Mouse (Mus musculus): ENCODE measurements at regions not wholly inside any gene's neighbourhood (a gene's known extent, or its start where the extent isn't known, plus 50 kb on each side); places are given as distances from the start of the nearest gene placed in this dataset.

DNA sequence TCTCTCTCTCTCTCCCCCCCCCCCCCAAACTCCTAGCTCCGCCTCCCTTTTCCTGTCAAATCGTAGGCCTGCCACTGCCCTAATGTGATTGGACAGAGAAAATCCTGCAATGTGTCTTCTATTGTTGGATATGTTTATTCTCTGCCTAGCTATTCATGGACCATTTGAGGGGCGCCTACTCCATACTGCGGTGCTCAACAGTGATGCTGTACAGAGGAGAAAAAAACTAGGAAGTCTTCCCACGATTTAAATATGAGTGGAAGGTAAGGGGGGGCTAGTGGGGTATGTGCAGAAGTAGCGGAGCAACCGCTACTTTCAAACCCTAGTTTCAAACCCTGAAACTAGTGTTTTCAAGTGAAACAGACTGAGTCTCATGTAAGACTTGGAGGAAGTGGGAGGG is 151.6 kb upstream of the Tnfaip3 start:
- no peak for ATAC-seq (ENCODE audit: insufficient read depth, low FRiP score, low TSS enrichment)
- no peak overlapping the region for H3K4me2 ChIP-seq (ENCODE audit: low read depth)
- H3K9me3 ChIP-seq (ENCODE audit: control insufficient read depth, low read length): no peaks in the 10 kb centered on the region
- no peak for DNase-seq (ENCODE audit: low spot score)
- no peaks in the 10 kb centered on the region for H3K36me3 ChIP-seq (ENCODE audit: control insufficient read depth, insufficient read depth, low read length)
- no peak overlapping the region for H3K27ac ChIP-seq (ENCODE audit: low read depth, low read length)
- WGBS: 83% methylated on average over 7 of the region's 7 CpGs
- no peak overlapping the region for H3K9ac ChIP-seq (ENCODE audit: low read length)
- H3K4me1 ChIP-seq (ENCODE audit: control insufficient read depth, insufficient read depth, low read length): no peaks in the 10 kb centered on the region
- no peak overlapping the region for H3K4me3 ChIP-seq (ENCODE audit: low read depth, low read length)
- H3K27me3 ChIP-seq (ENCODE audit: control insufficient read depth, insufficient read depth, low read length): no peaks in the 10 kb centered on the region

DNA sequence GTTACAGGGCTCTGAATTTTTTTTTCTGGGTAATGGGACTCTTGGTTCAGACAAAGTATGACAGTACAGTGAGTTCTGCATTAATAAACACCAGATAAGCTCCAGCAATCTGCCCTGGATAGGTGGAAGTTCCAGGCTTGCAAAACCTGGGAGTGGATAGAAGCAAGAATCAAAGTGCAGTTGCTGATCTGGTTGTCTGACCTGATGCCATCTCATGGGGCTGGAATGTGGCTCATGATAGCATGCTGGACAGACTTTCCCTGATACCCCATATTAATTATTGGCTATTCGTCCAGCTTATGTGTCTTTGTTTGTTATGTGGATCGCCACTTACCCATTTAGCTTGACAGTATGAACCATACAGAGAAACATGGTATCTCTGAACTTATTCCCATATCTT is 146.6 kb upstream of the Tnfaip3 start:
- WGBS: 88% methylated on average over 2 of the region's 2 CpGs
- Histone ChIP-seq H3K27me3 (ENCODE audit: control insufficient read depth, insufficient read depth, low read length) (no peaks in the 10 kb centered on the region), H3K4me2 (ENCODE audit: low read depth) (no peak overlapping the region), H3K9me3 (ENCODE audit: control insufficient read depth, low read length) (no peaks in the 10 kb centered on the region), H3K4me1 (ENCODE audit: control insufficient read depth, insufficient read depth, low read length) (no peaks in the 10 kb centered on the region), H3K27ac (ENCODE audit: low read depth, low read length) (no peak overlapping the region), H3K9ac (ENCODE audit: low read length) (no peak overlapping the region), H3K4me3 (ENCODE audit: low read depth, low read length) (no peak overlapping the region), H3K36me3 (ENCODE audit: control insufficient read depth, insufficient read depth, low read length) (no peaks in the 10 kb centered on the region)
- ATAC-seq (ENCODE audit: insufficient read depth, low FRiP score, low TSS enrichment): no peak
- no peak for DNase-seq (ENCODE audit: low spot score)

GRCm38 (mm10) chr10:19161149-19161548 is 145.7 kb upstream of the Tnfaip3 start:
- Histone ChIP-seq H3K9ac (ENCODE audit: low read length) (no peak overlapping the region), H3K4me1 (ENCODE audit: control insufficient read depth, insufficient read depth, low read length) (no peaks in the 10 kb centered on the region), H3K27ac (ENCODE audit: low read depth, low read length) (no peak overlapping the region), H3K36me3 (ENCODE audit: control insufficient read depth, insufficient read depth, low read length) (no peaks in the 10 kb centered on the region), H3K4me2 (ENCODE audit: low read depth) (no peak overlapping the region), H3K27me3 (ENCODE audit: control insufficient read depth, insufficient read depth, low read length) (no peaks in the 10 kb centered on the region), H3K4me3 (ENCODE audit: low read depth, low read length) (no peak overlapping the region), H3K9me3 (ENCODE audit: control insufficient read depth, low read length) (no peaks in the 10 kb centered on the region)
- DNase-seq (ENCODE audit: low spot score) (no peak), ATAC-seq (ENCODE audit: insufficient read depth, low FRiP score, low TSS enrichment) (no peak)

GRCm38 (mm10) chr10:19154041-19154440 is 138.6 kb upstream of the Tnfaip3 start:
- ATAC-seq (ENCODE audit: insufficient read depth, low FRiP score, low TSS enrichment): no peak
- Histone ChIP-seq H3K27ac (ENCODE audit: low read depth, low read length) (no peak overlapping the region), H3K4me1 (ENCODE audit: control insufficient read depth, insufficient read depth, low read length) (no peaks in the 10 kb centered on the region), H3K9ac (ENCODE audit: low read length) (no peak overlapping the region), H3K4me3 (ENCODE audit: low read depth, low read length) (no peak overlapping the region), H3K36me3 (ENCODE audit: control insufficient read depth, insufficient read depth, low read length) (no peaks in the 10 kb centered on the region), H3K9me3 (ENCODE audit: control insufficient read depth, low read length) (no peaks in the 10 kb centered on the region), H3K4me2 (ENCODE audit: low read depth) (no peak overlapping the region), H3K27me3 (ENCODE audit: control insufficient read depth, insufficient read depth, low read length) (no peaks in the 10 kb centered on the region)
- no peak for DNase-seq (ENCODE audit: low spot score)

DNA sequence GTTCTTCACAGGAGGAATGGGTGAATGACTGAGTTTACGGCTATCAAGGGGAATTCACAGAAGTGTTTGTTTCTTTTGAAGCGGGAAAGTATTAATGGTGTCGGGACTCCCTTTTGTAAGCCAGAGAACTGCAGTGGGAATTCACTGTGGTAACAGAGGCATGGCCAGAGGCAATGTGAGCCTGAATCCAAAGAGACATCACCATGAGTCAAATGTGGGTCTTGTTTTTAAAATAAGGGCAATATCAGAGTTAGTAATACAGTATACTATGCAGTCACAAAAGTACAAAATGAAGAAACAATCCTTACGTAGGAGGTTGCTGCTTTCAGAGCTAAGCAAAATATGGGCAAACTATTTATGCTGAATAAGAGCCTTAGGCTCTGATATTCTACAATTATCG is 137.3 kb upstream of the Tnfaip3 start:
- 70% methylated on average over 5 of the region's 5 CpGs for WGBS
- Histone ChIP-seq H3K4me3 (ENCODE audit: low read depth, low read length) (no peak overlapping the region), H3K9me3 (ENCODE audit: control insufficient read depth, low read length) (no peaks in the 10 kb centered on the region), H3K27ac (ENCODE audit: low read depth, low read length) (no peak overlapping the region), H3K9ac (ENCODE audit: low read length) (no peak overlapping the region), H3K27me3 (ENCODE audit: control insufficient read depth, insufficient read depth, low read length) (no peaks in the 10 kb centered on the region), H3K36me3 (ENCODE audit: control insufficient read depth, insufficient read depth, low read length) (no peaks in the 10 kb centered on the region), H3K4me2 (ENCODE audit: low read depth) (no peak overlapping the region), H3K4me1 (ENCODE audit: control insufficient read depth, insufficient read depth, low read length) (no peaks in the 10 kb centered on the region)
- no peak for DNase-seq (ENCODE audit: low spot score)
- ATAC-seq (ENCODE audit: insufficient read depth, low FRiP score, low TSS enrichment): no peak

- H3K4me3 ChIP-seq (ENCODE audit: low read depth, low read length): no peak overlapping the region
- H3K9ac ChIP-seq (ENCODE audit: low read length): no peak overlapping the region
- no peaks in the 10 kb centered on the region for H3K9me3 ChIP-seq (ENCODE audit: control insufficient read depth, low read length)
- H3K4me2 ChIP-seq (ENCODE audit: low read depth): no peak overlapping the region
- H3K27me3 ChIP-seq (ENCODE audit: control insufficient read depth, insufficient read depth, low read length): no peaks in the 10 kb centered on the region
- H3K4me1 ChIP-seq (ENCODE audit: control insufficient read depth, insufficient read depth, low read length): no peaks in the 10 kb centered on the region
- no peaks in the 10 kb centered on the region for H3K36me3 ChIP-seq (ENCODE audit: control insufficient read depth, insufficient read depth, low read length)
- DNase-seq (ENCODE audit: low spot score) (no peak), ATAC-seq (ENCODE audit: insufficient read depth, low FRiP score, low TSS enrichment) (no peak)
- 83% methylated on average over 1 of the region's 1 CpGs for WGBS
- no peak overlapping the region for H3K27ac ChIP-seq (ENCODE audit: low read depth, low read length)
Measured at GRCm38 (mm10) chr10:19150766-19151165, 135.3 kb upstream of the Tnfaip3 start.

DNA sequence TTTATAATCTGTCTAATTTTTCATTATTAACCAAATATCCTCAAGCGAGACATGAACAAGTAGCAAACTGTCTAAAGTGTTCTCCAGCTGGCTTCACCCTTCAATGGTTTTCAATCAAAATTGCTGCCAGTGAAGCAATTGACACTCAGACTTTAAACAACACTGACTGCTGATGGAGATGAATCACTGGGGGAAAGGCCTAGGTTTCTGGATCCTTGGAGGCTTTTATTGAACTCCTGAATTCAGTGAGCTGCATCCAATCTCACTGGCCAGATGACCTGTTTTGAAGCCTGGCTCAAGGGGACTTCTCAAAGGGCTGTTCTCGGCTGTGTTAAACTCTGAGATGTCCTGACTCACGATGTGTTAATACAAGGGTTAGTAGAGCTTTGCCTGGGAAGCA is 134.5 kb upstream of the Tnfaip3 start:
- Histone ChIP-seq H3K9ac (ENCODE audit: low read length) (no peak overlapping the region), H3K4me2 (ENCODE audit: low read depth) (no peak overlapping the region), H3K27me3 (ENCODE audit: control insufficient read depth, insufficient read depth, low read length) (no peaks in the 10 kb centered on the region), H3K4me1 (ENCODE audit: control insufficient read depth, insufficient read depth, low read length) (no peaks in the 10 kb centered on the region), H3K36me3 (ENCODE audit: control insufficient read depth, insufficient read depth, low read length) (no peaks in the 10 kb centered on the region), H3K9me3 (ENCODE audit: control insufficient read depth, low read length) (no peaks in the 10 kb centered on the region), H3K27ac (ENCODE audit: low read depth, low read length) (no peak overlapping the region), H3K4me3 (ENCODE audit: low read depth, low read length) (no peak overlapping the region)
- no peak for ATAC-seq (ENCODE audit: insufficient read depth, low FRiP score, low TSS enrichment)
- no peak for DNase-seq (ENCODE audit: low spot score)
- 35% methylated on average over 3 of the region's 3 CpGs for WGBS

DNA sequence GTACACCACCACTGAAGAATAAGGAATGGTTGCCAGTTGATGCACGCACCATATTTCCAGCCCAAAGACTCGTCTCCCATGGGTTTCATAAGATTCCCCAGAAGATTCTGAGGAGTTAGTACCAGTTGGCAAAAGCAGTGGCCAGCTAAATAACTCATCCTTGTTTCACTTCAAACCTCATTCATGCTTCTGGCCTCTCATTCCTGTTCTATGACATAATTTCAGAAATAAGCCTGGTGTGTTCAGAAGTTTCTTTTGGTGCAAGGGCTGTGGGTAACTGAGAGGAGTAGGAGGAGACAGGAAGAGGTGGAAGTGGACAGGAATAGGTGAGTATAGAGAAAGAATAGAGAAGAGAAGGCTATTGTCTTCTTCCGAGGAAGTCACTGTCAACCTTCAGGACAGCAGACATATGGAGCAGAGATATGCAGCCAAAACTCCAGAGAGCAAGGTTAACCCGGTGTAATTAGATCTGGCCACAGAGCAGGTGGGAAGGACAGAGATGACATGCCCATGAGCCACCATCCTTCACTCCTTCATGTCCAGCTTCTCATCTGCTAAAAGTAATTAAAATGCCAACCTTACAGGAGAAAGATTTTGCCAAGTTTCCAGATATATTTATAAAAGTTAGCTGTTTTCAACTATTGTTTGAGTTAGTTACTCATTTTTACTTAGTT is 133.9 kb upstream of the Tnfaip3 start:
- Histone ChIP-seq H3K9me3 (ENCODE audit: control insufficient read depth, low read length) (no peaks in the 10 kb centered on the region), H3K4me3 (ENCODE audit: low read depth, low read length) (no peak overlapping the region), H3K27ac (ENCODE audit: low read depth, low read length) (no peak overlapping the region), H3K4me2 (ENCODE audit: low read depth) (no peak overlapping the region), H3K27me3 (ENCODE audit: control insufficient read depth, insufficient read depth, low read length) (no peaks in the 10 kb centered on the region), H3K9ac (ENCODE audit: low read length) (no peak overlapping the region), H3K4me1 (ENCODE audit: control insufficient read depth, insufficient read depth, low read length) (no peaks in the 10 kb centered on the region), H3K36me3 (ENCODE audit: control insufficient read depth, insufficient read depth, low read length) (no peaks in the 10 kb centered on the region)
- 84% methylated on average over 4 of the region's 4 CpGs for WGBS
- DNase-seq (ENCODE audit: low spot score): no peak
- ATAC-seq (ENCODE audit: insufficient read depth, low FRiP score, low TSS enrichment): no peak

DNA sequence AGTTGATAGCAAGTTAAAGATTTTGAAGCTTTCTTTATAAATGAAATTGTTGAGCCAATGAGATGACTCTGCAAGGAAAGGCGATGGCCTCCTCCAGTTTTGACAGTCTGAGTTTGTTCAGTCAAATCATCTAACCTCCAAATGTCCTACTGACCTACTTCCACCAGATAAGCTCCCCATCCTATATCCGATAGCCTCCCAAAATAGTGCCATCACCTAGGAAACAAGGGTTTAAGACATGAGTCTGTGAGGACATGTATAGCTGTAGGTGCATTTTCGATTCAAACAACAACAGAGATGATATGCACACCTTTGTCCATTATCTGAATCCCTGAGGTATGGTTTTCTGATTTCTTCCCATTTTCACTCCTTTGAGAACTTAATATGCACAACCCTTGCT is 126.0 kb upstream of the Tnfaip3 start:
- no peaks in the 10 kb centered on the region for H3K9me3 ChIP-seq (ENCODE audit: control insufficient read depth, low read length)
- ATAC-seq (ENCODE audit: insufficient read depth, low FRiP score, low TSS enrichment): no peak
- WGBS: 92% methylated on average over 3 of the region's 3 CpGs

More for the DNA sequence above, 126.0 kb upstream of the Tnfaip3 start:
- H3K27me3 ChIP-seq (ENCODE audit: control insufficient read depth, insufficient read depth, low read length): no peaks in the 10 kb centered on the region
- no peak for DNase-seq (ENCODE audit: low spot score)
- no peaks in the 10 kb centered on the region for H3K4me1 ChIP-seq (ENCODE audit: control insufficient read depth, insufficient read depth, low read length)
- H3K27ac ChIP-seq (ENCODE audit: low read depth, low read length): no peak overlapping the region
- no peak overlapping the region for H3K4me3 ChIP-seq (ENCODE audit: low read depth, low read length)
- H3K36me3 ChIP-seq (ENCODE audit: control insufficient read depth, insufficient read depth, low read length): no peaks in the 10 kb centered on the region
- H3K4me2 ChIP-seq (ENCODE audit: low read depth): no peak overlapping the region
- H3K9ac ChIP-seq (ENCODE audit: low read length): no peak overlapping the region
